Mouse (Mus musculus): Measurements from ENCODE around the gene Gm21974. TPM values are rescaled to one million over a fixed set of nuclear protein-coding genes. Genes with fewer than 3 reads are reported as not detected.
A peak's percentile ranks its signal among the peaks of the same experiment; 100 is the strongest.

Gm21974 gene
- polyA plus RNA-seq, 1 experiment from 2014 or later = not detected

DNA sequence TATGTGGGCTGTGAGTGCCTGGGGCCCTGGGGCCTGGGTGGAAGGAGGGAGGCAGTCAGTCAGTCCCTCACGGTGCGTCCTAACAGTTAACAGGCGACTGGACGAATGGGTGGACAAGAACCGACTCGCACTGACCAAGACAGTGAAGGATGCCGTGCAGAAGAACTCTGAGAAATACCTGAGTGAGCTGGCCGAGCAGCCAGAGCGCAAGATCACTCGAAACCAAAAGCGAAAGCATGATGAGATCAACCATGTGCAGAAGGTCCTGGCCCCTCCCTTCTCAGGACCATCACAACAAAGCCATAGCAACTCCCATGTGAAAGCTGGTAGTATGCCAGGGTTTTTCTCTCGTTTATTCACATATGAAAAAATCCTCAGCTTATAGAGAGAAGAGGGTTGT lies 20.0 kb upstream of the Gm21974 start:
- ATAC-seq (replicated peaks; ENCODE audit: insufficient number of reproducible peaks, insufficient read depth, low FRiP score, low read depth) = no peak
- Histone ChIP-seq H3K9ac (no peak overlapping the region), H3K4me2 (no peak overlapping the region), H3K9me3 (replicated peaks) (no peaks in the 10 kb centered on the region), H3K36me3 (peaks cover 18% of the 10 kb centered on the region), H3K4me1 (replicated peaks) (peaks cover 12% of the 10 kb centered on the region), H3K4me3 (no peak overlapping the region), H3K27ac (no peak overlapping the region), H3K27me3 (no peaks in the 10 kb centered on the region)
- WGBS = 89% methylated on average over 12 of the region's 12 CpGs

DNA sequence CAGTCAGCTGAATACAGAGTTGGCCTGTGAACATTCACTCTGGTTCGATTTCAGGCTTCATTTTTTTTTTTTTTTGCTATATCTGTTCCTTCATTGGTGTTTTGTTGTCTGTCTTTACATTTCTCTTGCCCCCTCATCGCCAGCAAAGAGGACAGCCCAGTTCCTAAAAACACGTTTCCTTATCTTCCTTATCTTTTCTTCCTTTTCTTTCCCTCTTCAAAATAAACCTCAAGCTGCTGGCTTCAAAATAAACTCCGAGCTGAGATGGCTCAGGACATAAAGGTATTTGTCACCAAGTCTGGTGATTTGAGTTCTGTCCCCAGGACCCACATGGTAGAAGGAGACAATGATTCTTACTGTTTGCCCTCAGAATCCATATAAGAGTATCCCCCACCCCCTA lies 17.7 kb upstream of the Gm21974 start:
- WGBS = 13% methylated on average over 4 of the region's 4 CpGs
- H3K27ac ChIP-seq = no peak overlapping the region
- H3K36me3 ChIP-seq = peaks cover 35% of the 10 kb centered on the region

DNA sequence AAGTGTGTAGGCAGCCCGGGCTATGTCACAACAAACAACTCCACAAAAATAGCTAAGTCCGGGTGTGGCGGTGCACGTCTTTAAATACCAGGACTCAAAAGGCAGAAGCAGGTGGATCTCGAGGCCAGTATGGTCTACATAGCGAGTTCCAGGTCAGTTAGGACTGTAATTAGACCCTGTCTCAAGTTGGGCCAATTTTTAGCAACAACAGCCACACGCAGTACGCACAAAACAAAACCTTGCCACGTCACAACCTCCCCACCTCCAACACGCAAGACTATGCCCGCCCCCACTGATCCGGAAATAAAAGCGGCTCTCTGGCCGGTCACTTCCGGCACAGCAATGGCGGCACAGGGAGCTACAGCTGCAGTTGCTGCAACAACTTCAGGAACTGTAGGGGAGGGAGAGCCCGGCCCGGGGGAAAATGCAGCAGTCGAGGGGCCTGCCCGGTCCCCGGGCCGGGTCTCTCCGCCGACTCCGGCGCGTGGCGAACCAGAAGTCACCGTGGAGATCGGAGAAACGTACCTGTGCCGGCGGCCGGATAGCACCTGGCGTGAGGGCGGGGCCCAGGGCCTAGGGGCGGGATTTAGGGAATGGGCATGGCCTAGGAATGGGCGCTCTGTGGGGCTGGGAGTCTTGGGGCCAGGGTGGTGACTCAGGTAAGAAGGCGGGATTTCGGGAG lies 17.1 kb upstream of the Gm21974 start, which contains the start of gene Kat8:
Gene Kat8 (plus strand): TSS at position 327 of the 682 bp plus-strand sequence.
- H3K9ac ChIP-seq = peak within 1 kb of the TSS; percentile 78
- peak within 1 kb of the TSS; percentile 68 for H3K4me2 ChIP-seq
- H3K9me3 ChIP-seq (replicated peaks) = no peaks in the 10 kb centered on the region
- WGBS = under 1% methylated on average over 40 of the region's 40 CpGs
- peak; percentile 93 for ATAC-seq (replicated peaks; ENCODE audit: insufficient number of reproducible peaks, insufficient read depth, low FRiP score, low read depth)
- peak within 1 kb of the TSS; percentile 71 for H3K27ac ChIP-seq
- peak within 1 kb of the TSS; percentile 77 for H3K4me3 ChIP-seq
- peaks cover 12% of the 10 kb centered on the region for H3K4me1 ChIP-seq (replicated peaks)
- H3K27me3 ChIP-seq = no peaks in the 10 kb centered on the region
- H3K36me3 ChIP-seq = peaks cover 36% of the 10 kb centered on the region

More for the DNA sequence above, 17.7 kb upstream of the Gm21974 start:
- Histone ChIP-seq H3K9ac (peak overlapping the region; percentile 78), H3K4me3 (peak overlapping the region; percentile 77), H3K27me3 (no peaks in the 10 kb centered on the region), H3K9me3 (replicated peaks) (no peaks in the 10 kb centered on the region), H3K4me1 (replicated peaks) (peaks cover 12% of the 10 kb centered on the region), H3K4me2 (peak overlapping the region; percentile 68)
- no peak for ATAC-seq (replicated peaks; ENCODE audit: insufficient number of reproducible peaks, insufficient read depth, low FRiP score, low read depth)

DNA sequence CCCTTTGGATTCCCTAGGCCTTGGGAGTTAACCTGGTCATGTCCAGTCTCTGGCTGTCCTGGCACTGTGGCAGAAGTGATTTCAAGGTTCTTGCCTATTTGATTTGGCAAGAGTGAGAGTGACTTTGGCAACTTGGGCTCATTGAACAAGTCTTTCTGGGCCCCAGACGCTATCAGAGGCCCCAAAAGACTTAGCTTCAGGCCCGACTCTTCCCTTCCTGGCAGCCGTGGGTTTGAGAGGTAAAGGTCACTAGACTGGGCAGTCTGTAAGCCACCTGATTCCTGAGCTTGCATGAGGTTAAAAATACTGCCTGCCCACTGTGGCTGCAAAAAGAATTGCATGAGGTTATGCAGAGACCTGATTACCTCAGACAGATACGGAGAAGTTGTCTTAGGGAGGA lies 13.4 kb upstream of the Gm21974 start:
- no peaks in the 10 kb centered on the region for H3K9me3 ChIP-seq (replicated peaks)
- no peak overlapping the region for H3K4me3 ChIP-seq
- WGBS = 88% methylated on average over 4 of the region's 4 CpGs
- H3K36me3 ChIP-seq = peaks cover 40% of the 10 kb centered on the region
- H3K27ac ChIP-seq = no peak overlapping the region
- no peak overlapping the region for H3K4me2 ChIP-seq
- no peak overlapping the region for H3K9ac ChIP-seq
- no peak for ATAC-seq (replicated peaks; ENCODE audit: insufficient number of reproducible peaks, insufficient read depth, low FRiP score, low read depth)
- H3K27me3 ChIP-seq = no peaks in the 10 kb centered on the region
- peaks cover 23% of the 10 kb centered on the region for H3K4me1 ChIP-seq (replicated peaks)

DNA sequence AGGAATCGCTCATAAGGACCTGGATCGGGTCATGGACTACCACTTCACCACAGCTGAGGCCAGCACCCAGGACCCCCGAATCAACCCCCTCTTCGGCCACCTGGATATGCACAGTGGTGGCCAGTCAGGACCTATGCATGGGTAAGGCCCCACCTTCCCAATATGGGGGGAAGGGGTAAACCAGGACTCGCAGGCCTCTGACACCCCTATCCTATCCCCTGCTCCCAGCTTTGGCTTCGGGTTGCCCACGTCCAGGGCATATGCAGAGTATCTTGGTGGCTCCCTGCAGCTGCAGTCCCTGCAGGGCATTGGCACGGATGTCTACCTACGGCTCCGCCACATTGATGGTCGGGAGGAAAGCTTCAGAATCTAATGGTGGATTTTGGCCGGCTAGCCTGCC lies 12.7 kb upstream of the Gm21974 start:
- H3K36me3 ChIP-seq = peaks cover 40% of the 10 kb centered on the region
- no peak overlapping the region for H3K4me2 ChIP-seq
- no peak for ATAC-seq (replicated peaks; ENCODE audit: insufficient number of reproducible peaks, insufficient read depth, low FRiP score, low read depth)

DNA sequence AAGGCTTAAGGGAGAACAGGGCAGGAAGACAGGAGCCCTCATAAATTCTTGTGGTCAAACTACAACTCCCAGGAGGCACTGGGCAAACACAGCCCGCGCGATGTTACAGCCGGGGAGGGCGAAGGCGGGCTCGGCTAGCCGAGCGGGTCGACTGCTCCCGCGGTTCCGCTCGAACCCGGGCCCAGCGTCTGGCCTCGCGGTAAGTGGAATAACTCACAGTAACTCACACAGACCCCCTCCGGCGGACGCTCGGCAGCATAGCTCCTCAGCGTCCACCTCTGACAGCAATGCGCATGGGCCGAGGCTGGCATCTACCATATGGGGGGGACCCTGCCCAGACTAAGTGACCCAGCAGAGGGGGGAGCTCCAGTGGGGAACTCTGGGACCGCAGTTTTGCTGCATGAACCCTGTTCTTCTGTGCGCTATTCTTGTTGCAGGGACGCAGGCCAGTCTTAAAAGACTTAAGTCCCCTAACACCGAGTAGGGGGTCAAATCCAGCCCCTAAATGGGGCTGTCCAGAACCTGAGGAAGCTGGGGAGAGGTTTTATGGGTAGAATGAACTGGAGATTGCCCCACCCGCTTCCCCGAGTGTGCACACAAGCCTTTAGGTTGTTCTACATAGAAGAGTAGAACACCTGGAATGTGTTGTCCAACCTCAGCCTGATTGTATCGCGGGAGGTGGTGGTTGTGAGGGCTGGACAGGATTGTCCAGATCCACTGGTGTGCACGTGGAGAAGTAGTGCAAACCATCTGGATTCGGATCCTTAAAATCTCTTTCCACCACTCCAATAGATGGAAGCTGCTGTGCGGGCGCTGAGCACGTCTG lies 8.9 kb upstream of the Gm21974 start, which contains the start of gene Bckdk:
Gene Bckdk (plus strand): TSS at position 112 of the 826 bp plus-strand sequence.
- H3K4me3 ChIP-seq = peak within 1 kb of the TSS; percentile 91
- H3K27me3 ChIP-seq = no peaks in the 10 kb centered on the region
- H3K4me1 ChIP-seq (replicated peaks) = peaks cover 15% of the 10 kb centered on the region
- ATAC-seq (replicated peaks; ENCODE audit: insufficient number of reproducible peaks, insufficient read depth, low FRiP score, low read depth) = peak; percentile 83
- H3K4me2 ChIP-seq = peak within 1 kb of the TSS; percentile 84
- peaks cover 36% of the 10 kb centered on the region for H3K36me3 ChIP-seq
- 6% methylated on average over 38 of the region's 38 CpGs for WGBS
- H3K9me3 ChIP-seq (replicated peaks) = no peaks in the 10 kb centered on the region
- H3K27ac ChIP-seq = peak within 1 kb of the TSS; percentile 86
- H3K9ac ChIP-seq = peak within 1 kb of the TSS; percentile 91

More for the DNA sequence above, 12.7 kb upstream of the Gm21974 start:
- H3K27me3 ChIP-seq = no peaks in the 10 kb centered on the region
- peaks cover 19% of the 10 kb centered on the region for H3K4me1 ChIP-seq (replicated peaks)
- H3K4me3 ChIP-seq = no peak overlapping the region
- H3K9me3 ChIP-seq (replicated peaks) = no peaks in the 10 kb centered on the region
- 94% methylated on average over 12 of the region's 12 CpGs for WGBS
- no peak overlapping the region for H3K9ac ChIP-seq
- H3K27ac ChIP-seq = no peak overlapping the region

DNA sequence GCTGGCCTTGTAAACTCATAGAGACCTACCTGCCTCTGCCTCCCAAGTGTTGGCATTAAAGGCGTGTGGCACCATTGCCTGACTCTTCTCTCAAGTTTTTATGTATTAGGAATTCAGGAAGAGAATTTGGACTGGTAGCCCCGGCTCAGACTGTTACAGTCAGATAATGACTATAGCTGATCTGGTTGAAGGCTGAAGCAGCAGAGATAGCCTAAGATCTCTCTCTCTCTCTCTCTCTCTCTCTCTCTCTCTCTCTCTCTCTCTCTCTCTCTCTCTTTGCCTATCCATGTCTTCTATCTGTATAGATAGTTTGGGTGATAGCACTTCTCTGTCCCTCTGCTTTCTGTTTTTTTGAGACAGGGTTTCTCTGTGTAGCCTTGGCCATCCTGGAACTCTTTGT lies 6.5 kb upstream of the Gm21974 start:
- no peak overlapping the region for H3K9ac ChIP-seq
- no peaks in the 10 kb centered on the region for H3K27me3 ChIP-seq
- peaks cover 15% of the 10 kb centered on the region for H3K4me1 ChIP-seq (replicated peaks)
- H3K4me3 ChIP-seq = no peak overlapping the region
- no peaks in the 10 kb centered on the region for H3K9me3 ChIP-seq (replicated peaks)
- H3K36me3 ChIP-seq = peaks cover 11% of the 10 kb centered on the region
- no peak for ATAC-seq (replicated peaks; ENCODE audit: insufficient number of reproducible peaks, insufficient read depth, low FRiP score, low read depth)
- no peak overlapping the region for H3K4me2 ChIP-seq
- no peak overlapping the region for H3K27ac ChIP-seq
- 68% methylated on average over 2 of the region's 2 CpGs for WGBS

DNA sequence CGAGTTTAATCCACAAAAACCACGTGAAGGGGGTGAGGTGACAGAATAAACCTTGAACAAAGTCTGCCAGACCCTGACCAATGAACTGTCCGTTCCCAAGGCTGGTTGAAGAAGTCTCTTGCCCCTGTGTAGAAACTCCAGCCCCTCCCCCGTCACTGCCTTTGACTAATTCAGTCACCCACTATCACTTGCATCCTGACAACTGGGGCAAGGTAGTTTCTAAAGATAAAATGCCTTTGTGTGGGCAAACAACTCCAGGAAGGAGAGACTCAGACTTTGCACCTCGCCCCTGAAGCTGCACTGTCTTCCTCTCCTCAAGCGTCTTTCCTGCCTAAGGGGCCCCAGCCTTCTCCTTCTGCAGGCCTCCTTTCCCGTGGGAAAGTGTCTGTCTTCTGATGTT lies 4.7 kb upstream of the Gm21974 start:
- no peak for ATAC-seq (replicated peaks; ENCODE audit: insufficient number of reproducible peaks, insufficient read depth, low FRiP score, low read depth)

DNA sequence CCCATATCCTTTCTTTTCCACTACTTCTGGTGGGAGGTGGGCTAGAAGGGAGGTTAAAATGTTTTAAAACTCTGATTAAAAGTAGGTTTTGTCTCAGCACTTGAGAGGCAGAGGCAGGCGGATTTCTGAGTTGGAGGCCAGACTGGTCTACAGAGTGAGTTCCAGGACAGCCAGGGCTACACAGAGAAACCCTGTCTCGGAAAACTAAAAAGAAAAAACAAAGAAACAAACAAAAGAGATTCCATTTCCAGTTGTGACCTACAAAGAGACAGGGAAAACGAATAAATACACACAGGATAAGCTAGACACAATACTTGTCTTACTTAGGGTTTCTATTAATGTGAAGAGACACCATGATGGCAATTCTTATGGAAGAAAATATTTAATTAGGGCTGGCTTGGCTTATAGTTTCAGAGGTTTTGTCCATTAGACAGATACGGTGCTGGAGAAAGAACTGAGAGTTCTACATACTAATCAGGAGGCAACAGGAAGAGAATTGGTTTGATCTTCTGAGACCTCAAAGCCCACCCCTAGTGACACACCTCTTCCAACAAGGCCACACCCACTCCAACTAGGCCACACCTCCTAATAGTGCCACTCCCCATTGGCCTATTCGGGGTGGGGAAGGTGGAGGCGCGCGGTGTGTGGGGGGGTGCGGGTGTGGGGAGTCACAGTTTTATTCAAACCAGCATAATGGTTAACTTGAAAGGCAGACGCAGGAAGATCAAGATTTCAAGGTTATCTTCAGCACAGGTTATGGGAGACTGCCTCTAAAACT lies 3.1 kb upstream of the Gm21974 start:
- H3K9ac ChIP-seq = no peak overlapping the region
- no peak for ATAC-seq (replicated peaks; ENCODE audit: insufficient number of reproducible peaks, insufficient read depth, low FRiP score, low read depth)
- no peak overlapping the region for H3K4me2 ChIP-seq
- no peaks in the 10 kb centered on the region for H3K9me3 ChIP-seq (replicated peaks)
- no peak overlapping the region for H3K27ac ChIP-seq
- H3K27me3 ChIP-seq = no peaks in the 10 kb centered on the region
- WGBS = 38% methylated on average over 10 of the region's 10 CpGs
- H3K4me1 ChIP-seq (replicated peaks) = peaks cover 17% of the 10 kb centered on the region
- H3K36me3 ChIP-seq = peaks cover 5% of the 10 kb centered on the region; the same call in 1 of the 2 replicates
- H3K4me3 ChIP-seq = no peak overlapping the region

More for the DNA sequence above, 4.7 kb upstream of the Gm21974 start:
- H3K4me2 ChIP-seq = no peak overlapping the region
- no peaks in the 10 kb centered on the region for H3K36me3 ChIP-seq
- H3K9ac ChIP-seq = no peak overlapping the region
- no peak overlapping the region for H3K4me3 ChIP-seq
- 30% methylated on average over 7 of the region's 7 CpGs for WGBS
- H3K27ac ChIP-seq = no peak overlapping the region
- H3K4me1 ChIP-seq (replicated peaks) = peaks cover 15% of the 10 kb centered on the region
- no peaks in the 10 kb centered on the region for H3K9me3 ChIP-seq (replicated peaks)
- H3K27me3 ChIP-seq = no peaks in the 10 kb centered on the region

DNA sequence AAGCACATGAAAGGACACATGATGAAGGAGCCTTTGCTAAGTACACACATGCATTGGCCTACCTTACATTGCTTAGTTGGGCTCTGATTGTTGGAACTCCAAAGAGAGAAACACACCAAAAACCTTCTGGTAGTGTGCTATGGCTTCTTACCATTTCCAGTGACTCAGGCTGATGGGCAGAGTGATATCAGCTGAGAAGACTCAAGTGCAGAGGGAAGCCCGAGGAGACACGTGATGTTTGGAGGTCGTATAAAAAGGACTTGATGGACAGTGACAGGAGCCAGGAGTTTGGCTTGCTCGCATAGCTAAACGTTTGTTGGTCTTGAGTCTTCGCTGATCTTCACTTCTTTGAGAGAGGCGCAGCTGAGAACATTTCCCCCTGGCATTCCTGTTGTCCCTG lies 2.3 kb upstream of the Gm21974 start:
- ATAC-seq (replicated peaks; ENCODE audit: insufficient number of reproducible peaks, insufficient read depth, low FRiP score, low read depth) = no peak

DNA sequence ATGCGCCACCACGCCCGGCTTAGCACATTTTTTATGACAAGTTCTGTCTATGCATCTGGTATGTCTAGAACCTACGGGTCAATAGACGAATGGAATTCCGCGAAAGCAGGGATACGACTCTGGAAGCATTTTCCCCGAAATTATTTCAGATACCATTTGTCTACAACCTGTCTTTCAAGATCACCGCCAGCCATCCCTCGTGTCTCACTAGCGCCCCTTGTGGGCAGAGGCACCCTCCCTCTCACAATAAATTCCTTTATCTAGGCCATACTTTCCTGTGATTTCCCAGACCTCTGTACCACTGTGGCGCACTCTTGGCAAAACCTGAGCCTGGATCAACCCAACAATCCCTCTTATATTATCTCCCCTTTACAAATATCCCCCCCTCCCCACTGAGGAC lies 1.1 kb upstream of the Gm21974 start:
- H3K27ac ChIP-seq = no peak overlapping the region
- H3K4me3 ChIP-seq = no peak overlapping the region
- H3K4me2 ChIP-seq = no peak overlapping the region
- peaks cover 17% of the 10 kb centered on the region for H3K4me1 ChIP-seq (replicated peaks)
- no peaks in the 10 kb centered on the region for H3K9me3 ChIP-seq (replicated peaks)
- H3K36me3 ChIP-seq = peaks cover 11% of the 10 kb centered on the region; the same call in 1 of the 2 replicates
- WGBS = 61% methylated on average over 13 of the region's 13 CpGs
- H3K27me3 ChIP-seq = no peaks in the 10 kb centered on the region
- no peak overlapping the region for H3K9ac ChIP-seq
- no peak for ATAC-seq (replicated peaks; ENCODE audit: insufficient number of reproducible peaks, insufficient read depth, low FRiP score, low read depth)

More for the DNA sequence above, 2.3 kb upstream of the Gm21974 start:
- Histone ChIP-seq H3K27me3 (no peaks in the 10 kb centered on the region), H3K4me3 (no peak overlapping the region), H3K9me3 (replicated peaks) (no peaks in the 10 kb centered on the region), H3K9ac (no peak overlapping the region), H3K4me2 (no peak overlapping the region), H3K27ac (no peak overlapping the region), H3K36me3 (peaks cover 11% of the 10 kb centered on the region; the same call in 1 of the 2 replicates), H3K4me1 (replicated peaks) (peaks cover 17% of the 10 kb centered on the region)
- 82% methylated on average over 7 of the region's 7 CpGs for WGBS
